Mouse (Mus musculus) spleen, adult 2 months (tissue): Measurements from ENCODE around the gene Ltbp3. TPM values are rescaled to one million over a fixed set of nuclear protein-coding genes. Genes with fewer than 3 reads are reported as not detected.

ENCODE experiments used
- DNase-seq, 2 experiments: peaks; one replicate each; pipeline versions ENCODE4 v3.0.0 to v3.0.0-alpha.2; 2012 to 2021; ENCODE audit warnings: low spot score in 2 of 2, low read depth in 1 of 2
- H3K27ac ChIP-seq: fragments of 200-500 bp; 2 replicates; pipeline ENCODE4 v1.5.1; 2012; ENCODE audit warnings: low read length, inconsistent platforms; ENCODE audit not compliant: insufficient read depth
- H3K27me3 ChIP-seq: fragments of 200-500 bp; 2 replicates; pipeline ENCODE4 v1.6.1; 2012; ENCODE audit warnings: mild to moderate bottlenecking, moderate library complexity, low read length, inconsistent platforms; ENCODE audit not compliant: control insufficient read depth, insufficient read depth
- H3K36me3 ChIP-seq: fragments of 200-500 bp; 2 replicates; pipeline ENCODE4 v1.6.1; 2012; ENCODE audit warnings: mild to moderate bottlenecking, low read length, inconsistent platforms; ENCODE audit not compliant: control insufficient read depth, insufficient read depth
- H3K4me1 ChIP-seq: fragments of 200-500 bp; 2 replicates; pipeline ENCODE4 v1.6.1; 2011; ENCODE audit warnings: inconsistent platforms; ENCODE audit not compliant: control insufficient read depth, insufficient read depth, insufficient read length
- H3K4me3 ChIP-seq: fragments of 200-500 bp; 2 replicates; pipeline ENCODE4 v1.5.1; 2011; ENCODE audit warnings: mild to moderate bottlenecking, inconsistent platforms; ENCODE audit not compliant: insufficient read depth, insufficient read length; ENCODE audit errors: extremely low read depth
- CTCF ChIP-seq: fragments of 200-500 bp; IDR thresholded peaks from 2 replicates; pipeline ENCODE4 v1.5.1; 2011; ENCODE audit warnings: mild to moderate bottlenecking, inconsistent platforms; ENCODE audit not compliant: insufficient read depth, insufficient read length, insufficient replicate concordance; ENCODE audit errors: extremely low read depth
- POLR2A ChIP-seq: fragments of 200-500 bp; IDR thresholded peaks from 2 replicates; pipeline ENCODE4 v1.6.1; 2011; ENCODE audit warnings: low read depth, low read length, inconsistent platforms
- WGBS: fragments of 180-500 bp; shearing (Covaris S2); methylation state at CpG from one replicate; pipeline ENCODE4 v1.1.7; 2018; 5-methylcytosine and 5-hydroxymethylcytosine counted together
- polyA plus RNA-seq: library from polyadenylated mRNA; depleted of rRNA; stranded (reverse); fragments of >200 nt; gene quantifications from 2 replicates; pipeline ENCODE4 v1.2.3, GENCODE M21; 2012

The Ltbp3 gene
- polyA plus RNA-seq, 1 experiment: 22.5 TPM

GRCm38 (mm10) chr19:5723934-5724548 is 16.7 kb upstream of the Ltbp3 start:
- DNase-seq: no peak
- TF ChIP-seq POLR2A (no peak), CTCF (no peak)
- Histone ChIP-seq H3K36me3 (peaks cover 33% of the 10 kb centered on the region), H3K4me1 (peaks cover 23% of the 10 kb centered on the region; the same call in 1 of the 2 replicates), H3K4me3 (peak overlapping the region; percentile 83), H3K27me3 (no peaks in the 10 kb centered on the region), H3K27ac (peak overlapping the region; percentile 90)
- 38% methylated on average over 4 of the region's 4 CpGs for WGBS

DNA sequence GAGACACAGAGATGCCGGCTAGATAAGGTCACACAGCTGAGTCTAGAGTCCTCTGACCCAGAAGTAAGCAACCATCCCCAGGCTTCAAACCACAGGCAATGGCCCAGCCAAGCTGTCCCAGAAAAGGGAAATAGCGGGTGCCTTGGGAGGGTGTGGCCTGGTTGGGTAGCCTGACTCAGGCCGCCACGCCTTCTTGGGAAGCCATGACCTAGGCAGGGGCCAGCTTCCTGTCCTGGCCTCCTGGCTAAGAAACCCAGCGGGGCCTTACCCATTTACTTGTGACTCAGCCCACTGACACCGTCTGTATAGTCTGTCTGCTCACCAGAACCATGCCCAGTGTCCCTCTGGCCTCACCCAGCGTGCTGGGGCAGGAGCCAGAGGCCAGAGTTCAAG is 16.2 kb upstream of the Ltbp3 start:
- Histone ChIP-seq H3K27ac (peak overlapping the region; percentile 90), H3K4me1 (peaks cover 23% of the 10 kb centered on the region; the same call in 1 of the 2 replicates), H3K4me3 (peak overlapping the region; percentile 83), H3K36me3 (peaks cover 28% of the 10 kb centered on the region), H3K27me3 (no peaks in the 10 kb centered on the region)
- TF ChIP-seq CTCF (no peak), POLR2A (no peak)
- WGBS: 7% methylated on average over 7 of the region's 7 CpGs
- DNase-seq: peak in 1 of 2 experiments; percentile 70

GRCm38 (mm10) chr19:5725029-5725707 is 15.5 kb upstream of the Ltbp3 start:
- 10% methylated on average over 12 of the region's 12 CpGs for WGBS
- no peak for DNase-seq
- Histone ChIP-seq H3K27me3 (no peaks in the 10 kb centered on the region), H3K4me3 (peak overlapping the region; percentile 83), H3K4me1 (peaks cover 27% of the 10 kb centered on the region; the same call in 1 of the 2 replicates), H3K36me3 (peaks cover 21% of the 10 kb centered on the region), H3K27ac (peak overlapping the region; percentile 90)
- TF ChIP-seq CTCF (no peak), POLR2A (no peak)

DNA sequence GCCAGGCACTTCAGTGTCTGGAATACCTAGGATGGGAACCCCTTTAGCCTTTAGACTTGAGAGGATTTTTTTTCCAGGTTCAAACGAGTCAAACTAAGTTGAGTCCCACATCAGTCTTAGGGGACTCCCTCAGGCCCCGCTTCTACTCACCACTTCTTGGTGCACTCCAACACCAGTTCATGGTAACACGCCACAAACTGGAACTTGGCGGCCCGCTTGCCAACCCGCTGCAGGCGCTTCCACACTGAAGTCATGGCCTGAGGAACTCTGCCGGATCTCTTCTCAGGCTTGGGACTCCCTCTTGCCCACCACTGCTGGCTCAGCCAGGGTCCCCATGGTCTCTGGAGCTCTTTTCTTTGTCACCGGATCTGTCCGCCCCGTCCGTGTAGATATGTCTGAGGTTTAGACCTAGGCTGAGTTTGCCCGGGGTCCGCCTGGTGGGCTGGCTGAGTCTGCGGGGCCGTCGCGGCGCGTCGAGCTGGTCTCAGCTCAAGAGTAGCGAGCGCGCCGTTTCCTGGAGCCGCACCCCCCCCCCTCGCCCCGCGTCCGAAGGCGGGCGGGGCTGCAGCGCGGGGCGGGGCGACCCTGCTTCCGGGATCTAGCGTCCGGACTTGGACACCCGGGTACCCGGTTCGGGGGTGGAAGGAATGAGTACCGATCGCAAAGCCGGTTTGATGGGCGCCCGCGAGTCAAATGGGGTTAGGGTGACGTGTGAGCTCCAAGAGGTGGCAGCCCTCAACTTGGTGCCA is 14.8 kb upstream of the Ltbp3 start, which contains the start of gene Ehbp1l1:
Gene Ehbp1l1 (minus strand): TSS at position 551 of the 749 bp plus-strand sequence.
- Histone ChIP-seq H3K4me1 (peaks cover 28% of the 10 kb centered on the region; the same call in 1 of the 2 replicates), H3K27ac (peak within 1 kb of the TSS; percentile 90), H3K27me3 (no peaks in the 10 kb centered on the region), H3K4me3 (peak within 1 kb of the TSS; percentile 83), H3K36me3 (peaks cover 14% of the 10 kb centered on the region)
- peak in 1 of 2 experiments; percentile 76 for DNase-seq
- WGBS: under 1% methylated on average over 49 of the region's 49 CpGs
- TF ChIP-seq POLR2A (peak; percentile 64), CTCF (no peak)

GRCm38 (mm10) chr19:5726961-5727578 is 13.6 kb upstream of the Ltbp3 start:
- TF ChIP-seq POLR2A (no peak), CTCF (no peak)
- 22% methylated on average over 15 of the region's 15 CpGs for WGBS
- peaks cover 4% of the 10 kb centered on the region for H3K36me3 ChIP-seq
- no peaks in the 10 kb centered on the region for H3K27me3 ChIP-seq
- peak overlapping the region; percentile 90 for H3K27ac ChIP-seq
- no peak for DNase-seq
- peak overlapping the region; percentile 53; the same call in 1 of the 2 replicates for H3K4me3 ChIP-seq
- peaks cover 32% of the 10 kb centered on the region for H3K4me1 ChIP-seq

GRCm38 (mm10) chr19:5727701-5728100 is 13.0 kb upstream of the Ltbp3 start:
- TF ChIP-seq POLR2A (no peak), CTCF (peak; percentile 97)
- peak overlapping the region; percentile 53 for H3K4me3 ChIP-seq
- H3K4me1 ChIP-seq: peaks cover 32% of the 10 kb centered on the region
- peak overlapping the region; percentile 69 for H3K27ac ChIP-seq
- no peaks in the 10 kb centered on the region for H3K36me3 ChIP-seq
- under 1% methylated on average over 14 of the region's 14 CpGs for WGBS
- H3K27me3 ChIP-seq: no peaks in the 10 kb centered on the region
- DNase-seq: peak; percentile 56 to 87
